Mouse (Mus musculus): Measurements from ENCODE around the gene Ptcd2.

Gene Ptcd2

GRCm38 (mm10) chr13:99344599-99345575 is at the start of gene Ptcd2, which contains the start of gene Mrps27:
TSS of gene Ptcd2 (minus strand) at chr13:99344705.
TSS of gene Mrps27 (plus strand) at chr13:99344786.
- DNase-seq (ENCODE audit: low read depth, low spot score), result peak; percentile 91

DNA sequence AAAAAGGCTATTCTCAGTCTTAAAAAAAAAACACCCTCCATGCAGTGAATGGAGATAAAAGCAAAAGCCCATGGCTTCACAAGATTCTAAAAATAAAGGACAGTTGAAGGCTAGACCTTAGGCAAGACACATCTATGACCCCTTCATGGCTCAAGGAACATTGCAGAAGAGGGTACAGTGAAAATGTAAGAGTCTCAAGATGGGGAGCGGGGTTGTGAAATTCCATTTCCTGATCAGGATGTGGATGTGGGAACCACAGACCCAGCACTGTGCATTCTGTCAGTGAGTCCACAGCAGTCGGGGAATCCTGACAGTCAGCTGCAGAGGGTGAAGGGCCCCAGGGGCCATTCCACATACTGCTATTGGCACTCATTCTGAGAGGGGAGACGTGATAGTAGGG is 48.6 kb upstream of the Ptcd2 start:
- DNase-seq (ENCODE audit: low read depth, low spot score), result no peak

- no peak for DNase-seq (ENCODE audit: low read depth, low spot score)
These were observed 46.9 kb upstream of the Ptcd2 start for GRCm38 (mm10) chr13:99391417-99391816.

DNA sequence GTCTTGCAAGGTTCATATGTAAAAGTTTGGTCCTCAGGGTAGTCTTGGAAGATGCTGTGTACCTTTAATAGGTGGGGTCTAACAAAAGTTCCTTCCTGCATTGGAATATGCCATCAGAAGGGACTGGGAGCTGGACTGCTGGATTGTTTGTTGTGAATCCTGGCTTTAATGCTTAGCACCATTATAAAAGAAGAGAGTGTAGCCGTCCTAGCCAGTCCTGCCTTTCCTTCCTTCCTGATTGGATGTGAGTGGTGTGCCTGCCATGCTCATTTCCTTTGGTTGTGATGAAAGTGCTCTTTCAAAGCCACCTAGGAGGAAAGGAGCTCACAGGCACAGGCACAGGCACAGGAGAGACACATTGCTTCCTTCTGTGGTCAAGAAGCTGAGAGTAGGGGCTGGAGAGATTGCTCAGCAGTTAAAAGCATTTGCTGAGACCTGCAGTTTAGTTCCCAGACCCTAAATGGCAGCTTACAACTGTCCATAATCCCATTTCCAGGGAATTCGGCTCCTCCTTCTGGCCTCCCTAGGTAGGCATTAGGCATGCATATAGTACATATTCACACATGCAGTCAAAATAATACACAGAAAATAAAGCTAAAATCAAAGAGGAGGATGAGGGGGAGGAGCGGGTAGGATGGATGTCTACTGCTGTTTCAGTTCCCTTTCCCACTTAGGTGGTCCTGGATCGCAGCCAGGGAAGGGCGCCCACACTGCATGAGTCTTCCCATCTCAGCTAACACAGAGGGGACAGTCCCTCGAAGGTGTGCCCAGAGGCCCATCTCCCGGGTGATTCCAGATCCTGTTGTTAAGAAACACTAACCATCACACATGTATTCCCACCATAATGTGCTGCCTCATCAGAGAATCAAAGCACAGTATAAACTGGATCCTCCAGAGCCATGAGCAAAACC is 43.7 kb upstream of the Ptcd2 start:
- no peak for DNase-seq (ENCODE audit: low read depth, low spot score)

DNA sequence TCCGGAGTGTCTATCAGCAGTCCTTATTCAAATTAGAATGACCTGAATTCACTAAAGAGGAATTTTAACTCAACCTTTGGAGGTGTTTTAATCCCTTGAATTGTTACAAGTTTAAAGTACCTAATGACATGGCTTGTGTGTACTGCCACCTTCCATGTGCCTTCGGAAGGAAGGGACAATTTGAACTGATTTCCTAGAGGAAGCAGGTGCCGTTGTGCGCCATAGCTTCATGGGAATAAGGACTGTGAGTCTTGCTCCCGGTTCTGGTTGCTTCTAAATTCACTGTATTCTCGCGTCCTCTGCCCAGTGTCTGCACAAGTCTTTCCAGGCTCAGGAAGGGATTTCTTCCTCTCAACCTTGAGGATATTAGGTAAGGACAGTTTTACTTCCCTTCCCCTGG is 41.8 kb upstream of the Ptcd2 start:
- no peak for DNase-seq (ENCODE audit: low read depth, low spot score)

DNA sequence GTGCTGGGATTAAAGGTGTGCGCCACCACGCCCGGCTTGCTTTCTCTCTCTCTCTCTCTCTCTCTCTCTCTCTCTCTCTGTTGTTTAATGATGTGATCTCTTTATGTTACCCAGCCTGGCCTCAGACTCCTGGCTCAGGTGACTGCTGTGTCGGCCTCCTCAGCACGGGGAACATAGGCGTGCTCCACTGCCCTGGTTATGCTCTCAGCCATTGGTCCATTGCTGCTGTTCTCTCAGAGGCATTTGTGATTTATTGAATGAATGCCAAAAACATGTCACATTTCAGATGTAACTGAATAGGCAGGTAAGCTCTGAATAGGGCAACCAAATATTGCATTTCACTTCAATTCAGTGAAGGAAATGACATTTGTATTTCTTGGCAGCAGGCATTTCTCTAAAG is 41.4 kb upstream of the Ptcd2 start:
- DNase-seq (ENCODE audit: low read depth, low spot score), result no peak

DNA sequence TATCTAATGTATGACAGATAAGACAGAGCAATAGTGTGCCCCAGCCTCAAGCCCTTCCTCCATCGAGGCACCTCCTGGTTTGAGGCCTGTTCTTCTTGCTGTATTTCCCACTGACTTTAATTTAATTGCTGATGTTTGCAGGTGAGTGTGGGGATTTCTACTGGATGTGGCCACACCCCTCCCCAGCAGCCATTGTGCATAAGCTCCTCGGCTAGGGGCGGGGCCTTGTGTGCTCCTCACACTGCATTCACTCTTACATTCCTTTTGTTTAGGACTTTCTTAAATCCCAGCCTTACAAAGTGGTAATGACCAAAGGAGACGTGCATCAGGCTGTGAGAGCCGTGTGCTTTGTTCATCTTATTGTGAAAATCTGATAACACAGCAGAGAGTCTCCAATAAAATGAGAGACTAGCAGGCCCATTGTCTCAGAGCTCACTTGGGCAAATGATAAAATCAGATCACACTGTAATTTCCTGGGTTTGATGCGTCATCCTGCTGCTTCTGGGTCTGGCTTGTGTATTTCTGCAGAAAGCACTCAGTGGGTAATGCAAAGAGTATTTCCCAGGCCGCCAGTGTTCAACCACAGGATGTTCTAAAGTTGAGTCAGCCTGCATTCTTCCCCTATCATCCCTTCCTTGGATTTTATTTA is 40.2 kb upstream of the Ptcd2 start:
- no peak for DNase-seq (ENCODE audit: low read depth, low spot score)

DNA sequence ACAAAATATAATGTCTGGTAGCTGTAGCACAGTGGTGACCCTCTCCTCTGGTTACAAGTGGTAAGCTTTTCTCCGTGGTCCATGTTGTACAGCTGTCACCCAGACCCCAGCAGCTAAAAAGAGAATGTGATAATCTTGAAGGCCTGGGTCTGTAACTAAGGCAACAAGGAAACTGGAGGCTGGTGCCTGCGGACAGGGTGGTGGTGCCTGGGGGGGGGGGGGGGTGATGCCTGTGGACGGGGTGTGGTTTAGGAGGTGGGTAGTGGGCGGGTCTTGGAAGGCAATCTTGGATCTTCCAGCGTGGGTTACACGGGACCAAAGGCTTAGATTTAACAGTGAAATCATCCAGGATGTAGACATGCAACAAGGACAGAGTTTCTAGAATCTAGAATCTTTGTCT is 37.9 kb upstream of the Ptcd2 start:
- DNase-seq (ENCODE audit: low read depth, low spot score), result no peak

DNA sequence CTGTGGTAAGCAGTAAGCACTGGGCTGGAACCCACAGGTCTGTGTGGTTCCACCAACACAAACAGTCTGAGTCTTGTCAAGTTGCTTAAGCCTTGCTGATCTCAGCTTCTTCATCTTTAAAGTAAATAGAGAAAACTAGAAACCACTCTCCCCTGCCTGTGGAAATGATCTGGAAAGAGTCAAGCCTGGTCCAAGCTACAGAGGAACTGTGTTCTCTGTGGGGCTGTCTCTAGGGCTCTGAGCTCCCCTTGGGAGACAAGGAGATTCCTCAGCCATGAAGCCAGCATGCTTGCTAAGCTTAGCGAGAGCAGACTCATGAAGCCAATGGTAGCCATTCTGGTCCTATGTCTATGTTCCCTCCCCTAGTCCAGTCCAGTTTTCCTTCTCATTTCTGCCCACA is 33.7 kb upstream of the Ptcd2 start:
- no peak for DNase-seq (ENCODE audit: low read depth, low spot score)

DNA sequence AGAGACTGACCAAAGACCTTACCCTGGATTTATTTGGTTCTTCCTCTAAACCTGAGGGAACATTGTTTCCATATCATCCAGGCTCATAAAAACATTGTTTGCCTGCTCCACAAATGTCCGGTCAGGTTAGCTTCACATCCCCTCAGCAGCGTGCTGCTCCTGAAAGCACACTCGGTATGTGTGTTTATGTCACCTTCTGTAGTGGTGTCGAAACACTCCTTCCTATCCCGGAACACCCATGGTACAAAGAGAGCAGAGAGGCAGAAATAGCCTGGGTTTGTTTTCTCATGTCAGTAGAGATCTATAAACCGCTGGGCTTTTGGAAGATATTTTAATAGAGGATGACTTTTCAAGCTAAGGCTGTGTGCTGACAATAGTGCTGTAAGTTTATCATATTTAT is 32.5 kb upstream of the Ptcd2 start:
- no peak for DNase-seq (ENCODE audit: low read depth, low spot score)

DNA sequence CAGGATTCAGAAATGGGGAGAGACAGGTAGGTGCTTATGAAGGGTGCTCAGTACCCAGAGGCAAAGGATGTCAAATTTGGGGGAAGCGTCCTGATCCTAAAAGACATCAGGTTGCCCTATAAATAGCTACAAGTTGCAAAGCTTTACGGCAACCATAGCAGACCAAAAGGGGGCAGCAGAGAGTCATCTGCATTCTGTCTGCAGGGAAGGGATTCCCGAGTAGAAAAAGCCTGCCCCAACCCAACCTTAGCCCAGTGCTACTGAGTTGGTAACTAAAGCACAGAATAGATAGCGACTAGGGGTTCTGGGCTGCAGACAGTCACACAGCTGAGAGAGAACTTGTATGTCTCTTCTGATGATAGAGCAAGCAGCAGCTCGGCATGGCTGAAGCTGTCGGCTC is 31.0 kb upstream of the Ptcd2 start:
- peak; percentile 68 for DNase-seq (ENCODE audit: low read depth, low spot score)

- no peak for DNase-seq (ENCODE audit: low read depth, low spot score)
These were observed 29.7 kb upstream of the Ptcd2 start for GRCm38 (mm10) chr13:99374191-99374590.

DNA sequence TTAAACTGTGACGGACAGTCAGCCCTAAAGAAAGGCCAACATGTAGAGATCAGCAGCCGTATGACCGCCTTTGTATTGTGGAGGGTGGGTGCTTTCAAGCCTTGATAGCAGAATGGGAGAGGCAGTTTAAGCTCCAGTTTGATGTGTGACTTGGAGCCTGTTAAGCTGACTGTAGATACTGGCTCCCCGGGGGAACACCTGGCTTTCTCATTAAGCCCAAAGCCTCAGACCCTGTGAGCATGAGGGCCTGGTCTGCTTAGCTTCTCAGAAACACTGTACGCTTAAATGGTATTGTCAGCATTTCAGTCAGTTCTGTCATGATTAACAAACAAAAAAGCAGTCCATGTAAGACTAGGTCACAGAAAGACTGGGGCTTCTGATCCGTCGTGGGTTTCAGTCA is 29.2 kb upstream of the Ptcd2 start:
- no peak for DNase-seq (ENCODE audit: low read depth, low spot score)

DNA sequence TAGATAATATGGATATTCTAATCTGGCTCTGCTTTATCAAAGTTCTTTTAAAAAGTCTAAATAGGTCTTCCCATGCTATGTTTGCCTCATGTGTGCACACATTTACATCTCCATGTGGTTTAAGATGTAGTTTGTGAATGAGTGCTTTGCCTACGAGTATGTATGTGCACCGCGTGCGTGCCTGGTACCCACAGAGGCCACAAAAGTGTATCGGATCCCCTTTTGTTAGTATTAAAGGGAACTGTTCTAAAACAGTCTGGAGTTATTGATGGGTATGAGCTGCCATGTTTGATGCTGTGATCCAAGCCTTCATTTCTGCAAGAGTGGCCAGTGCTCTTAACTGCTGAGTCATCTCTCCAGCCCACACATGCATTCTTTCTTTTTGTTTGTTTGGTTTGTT is 26.8 kb upstream of the Ptcd2 start:
- no peak for DNase-seq (ENCODE audit: low read depth, low spot score)

GRCm38 (mm10) chr13:99369103-99369502 is 24.6 kb upstream of the Ptcd2 start:
- DNase-seq (ENCODE audit: low read depth, low spot score), result no peak

DNA sequence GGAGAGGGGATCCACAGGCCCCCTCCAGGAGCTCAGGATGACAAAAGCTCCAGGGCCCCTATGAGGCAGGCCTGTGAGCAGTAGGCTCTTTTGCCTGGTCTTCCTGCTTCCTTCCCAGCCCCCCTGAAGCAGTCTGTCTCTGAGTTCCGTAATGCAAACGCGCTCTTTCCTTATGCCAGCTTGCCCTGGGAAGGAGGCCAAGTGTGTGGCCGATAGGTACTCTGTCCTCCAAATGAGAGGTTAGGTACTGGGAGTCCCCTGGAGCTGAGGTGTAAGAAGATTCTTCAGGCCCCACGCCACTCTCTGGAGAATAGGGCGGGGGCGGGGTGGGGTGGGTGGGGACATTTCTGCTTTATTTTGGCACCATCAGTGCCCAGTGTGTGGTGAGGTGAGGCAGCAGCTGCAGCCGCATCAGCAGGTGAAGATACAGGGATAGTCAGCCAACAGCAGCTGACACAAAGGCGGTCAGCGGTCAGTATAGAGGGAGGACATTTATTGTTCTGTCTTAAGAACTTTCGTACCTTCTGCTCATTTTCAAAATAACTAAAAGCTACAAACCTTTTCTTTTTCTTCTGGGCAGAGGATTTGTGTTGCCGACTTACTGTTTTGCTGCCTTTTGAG is 23.2 kb upstream of the Ptcd2 start:
- DNase-seq (ENCODE audit: low read depth, low spot score), result no peak

- DNase-seq (ENCODE audit: low read depth, low spot score), result peak; percentile 96
These were observed 22.1 kb upstream of the Ptcd2 start for GRCm38 (mm10) chr13:99366422-99367175.

DNA sequence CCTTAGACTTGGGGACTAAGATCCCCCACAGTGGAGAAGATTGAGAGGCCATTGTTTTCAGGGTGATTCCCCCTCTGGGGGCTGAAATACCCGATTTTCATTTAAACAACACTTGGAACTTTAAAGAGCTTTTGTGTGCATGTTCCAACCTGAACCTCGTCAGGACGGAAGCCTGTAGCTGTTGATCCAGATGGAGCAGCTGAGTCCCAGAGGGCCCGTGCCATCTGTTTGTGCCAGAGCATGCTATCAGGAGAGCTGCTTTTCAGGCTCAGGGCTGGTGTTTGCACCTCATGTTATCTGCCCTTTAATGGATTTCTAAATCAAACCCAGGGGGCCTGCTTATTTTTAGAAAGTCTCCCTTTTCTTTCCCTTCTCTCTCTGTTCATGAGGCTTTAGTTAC is 19.4 kb upstream of the Ptcd2 start:
- DNase-seq (ENCODE audit: low read depth, low spot score), result no peak

GRCm38 (mm10) chr13:99358921-99359320 is 14.4 kb upstream of the Ptcd2 start:
- DNase-seq (ENCODE audit: low read depth, low spot score), result no peak

DNA sequence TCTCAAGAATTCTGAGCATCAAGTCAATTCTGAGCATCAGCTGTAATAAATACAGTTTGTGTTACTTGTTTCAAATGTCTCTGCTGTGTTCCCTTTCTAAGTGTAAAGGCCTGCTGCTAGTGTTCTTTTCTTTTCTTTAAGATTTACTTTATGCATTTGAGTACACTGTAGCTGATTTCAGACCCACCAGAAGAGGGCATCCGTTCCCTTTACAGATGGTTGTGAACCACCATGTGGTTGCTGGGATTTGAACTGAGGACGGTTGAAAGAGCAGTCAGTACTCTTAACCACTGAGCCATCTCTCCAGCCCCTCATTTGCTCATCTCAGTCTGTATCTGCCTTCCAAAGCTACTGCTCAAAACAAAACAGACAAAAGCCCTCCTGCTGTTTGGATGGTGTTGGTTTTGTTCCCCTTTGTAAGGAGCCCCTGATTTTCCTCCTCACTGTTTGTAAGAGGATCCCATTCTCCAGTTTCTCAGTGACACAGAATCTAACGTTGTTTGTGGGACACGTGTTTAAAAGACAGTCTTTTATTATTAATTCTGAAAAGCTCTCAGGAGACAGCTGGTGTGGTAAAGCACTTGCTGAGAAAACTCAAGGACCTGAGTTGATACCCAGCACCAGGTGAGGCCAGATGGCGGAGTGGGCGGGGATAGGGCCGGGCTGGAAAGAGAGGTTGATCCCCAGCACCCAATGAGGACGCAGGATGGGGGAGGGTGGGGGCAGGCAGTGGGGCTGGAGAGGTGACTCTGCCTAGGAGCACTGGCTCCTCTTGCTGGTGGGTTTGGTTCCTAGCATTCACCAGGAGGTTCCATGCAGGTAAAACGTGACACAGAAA is 12.1 kb upstream of the Ptcd2 start:
- no peak for DNase-seq (ENCODE audit: low read depth, low spot score)

Data from telencephalon, adult 2 months (tissue).